Mouse (Mus musculus) limb, embryonic 10.5 days (tissue): ENCODE measurements around the gene Cenpo. TPM values are rescaled to one million over a fixed set of nuclear protein-coding genes. Genes with fewer than 3 reads are reported as not detected.
"Not testable (repeated sequence)": the region's sequence is repeated elsewhere in the genome, so short reads cannot be mapped to it uniquely, and the experiment has no call there.

Experiments used
- DNase-seq: peaks from one replicate; pipeline ENCODE4 v3.0.0-alpha.2; 2017; ENCODE audit warnings: low spot score
- H3K27ac ChIP-seq: fragments of 300-500 bp; sonication (generic); 2 replicates; pipeline ENCODE4 v1.5.1; 2016; ENCODE audit warnings: mild to moderate bottlenecking
- H3K27me3 ChIP-seq: fragments of 300-500 bp; sonication (generic); 2 replicates; pipeline ENCODE4 v1.6.1; 2016; ENCODE audit warnings: low read depth, mild to moderate bottlenecking; ENCODE audit not compliant: poor library complexity, severe bottlenecking
- H3K36me3 ChIP-seq: fragments of 300-500 bp; sonication (generic); 2 replicates; pipeline ENCODE4 v1.6.1; 2016; ENCODE audit warnings: mild to moderate bottlenecking, moderate library complexity
- H3K4me1 ChIP-seq: fragments of 300-500 bp; sonication (generic); 2 replicates; pipeline ENCODE4 v1.6.1; 2016
- H3K4me3 ChIP-seq: fragments of 300-500 bp; sonication (generic); 2 replicates; pipeline ENCODE4 v1.5.1; 2016; ENCODE audit warnings: mild to moderate bottlenecking, moderate library complexity
- H3K9me3 ChIP-seq: fragments of 300-500 bp; sonication (generic); replicated peaks from 2 replicates; pipeline ENCODE4 v1.6.1; 2016; ENCODE audit warnings: mild to moderate bottlenecking
- WGBS: fragments of 180-500 bp; shearing (Covaris S2); methylation state at CpG from one replicate; pipeline ENCODE4 v1.1.7; 2016; 5-methylcytosine and 5-hydroxymethylcytosine counted together
- polyA plus RNA-seq: library from polyadenylated mRNA; unstranded; fragments of >200 nt; fragmentation: Nextera tagmentation; extraction: Ambion mirVana; gene quantifications from 2 replicates; pipeline ENCODE4 v1.2.1, GENCODE M21; 2016

Cenpo gene
- polyA plus RNA-seq: 20.9 and 22.0 TPM in 2 replicates

DNA sequence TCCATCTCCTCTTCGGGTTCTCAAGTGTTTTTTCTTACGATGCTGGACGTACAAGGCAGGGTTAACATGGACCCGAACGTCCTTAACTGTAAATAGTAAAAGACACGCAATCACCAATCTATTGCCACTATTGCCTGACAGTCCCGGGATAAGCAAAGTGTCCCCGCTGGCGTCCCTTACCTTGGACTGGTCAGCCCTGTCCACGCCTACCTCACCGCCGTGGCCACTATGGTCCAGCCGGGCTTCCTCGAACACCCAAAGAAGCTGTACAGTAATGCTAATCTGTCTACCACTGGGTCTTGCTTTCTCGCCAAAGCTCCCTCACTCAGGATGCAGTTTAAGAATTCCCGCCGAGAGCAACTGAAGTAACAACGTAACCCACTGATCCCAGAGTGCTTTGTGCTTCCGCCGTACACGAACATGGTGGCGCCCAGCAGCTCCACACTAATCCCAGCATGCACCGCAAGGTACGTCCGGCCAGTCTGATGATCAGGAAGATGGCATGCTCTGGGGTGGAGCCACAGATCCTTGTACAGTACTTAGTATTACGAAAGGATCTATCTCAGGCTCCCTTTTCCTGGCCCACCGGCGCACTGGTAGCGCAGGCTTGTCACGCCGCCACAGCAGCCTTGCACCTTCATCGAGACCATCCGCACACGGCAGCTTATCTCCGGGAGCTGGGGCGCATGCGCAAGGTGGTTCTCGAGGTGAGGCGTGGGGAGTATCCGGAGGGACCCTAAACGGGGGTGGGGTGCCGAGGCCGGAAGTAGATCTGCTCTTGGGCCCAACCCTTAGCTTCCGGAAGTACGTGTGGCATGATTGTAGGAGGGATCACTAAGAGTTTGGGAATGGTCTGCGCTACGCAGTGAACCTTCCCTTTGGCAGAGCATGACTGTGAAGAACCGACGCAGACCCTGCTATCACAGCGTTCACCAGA, at the start of gene Cenpo, which contains the start of gene Ptrhd1:
Cenpo (minus strand) TSS at position 723 of the 937 bp plus-strand sequence.
Ptrhd1 (plus strand) TSS at position 456 of the 937 bp plus-strand sequence.
- no peaks in the 10 kb centered on the region for H3K9me3 ChIP-seq
- peaks cover 11% of the 10 kb centered on the region for H3K4me1 ChIP-seq
- H3K27ac ChIP-seq: peak within 1 kb of the TSS; percentile 94
- peak within 1 kb of the TSS; percentile 71 for H3K4me3 ChIP-seq
- H3K36me3 ChIP-seq: peaks cover 32% of the 10 kb centered on the region
- no peaks in the 10 kb centered on the region for H3K27me3 ChIP-seq
- DNase-seq: peak; percentile 95
- WGBS: under 1% methylated on average over 50 of the region's 50 CpGs

- Histone ChIP-seq H3K27ac (no peak overlapping the region), H3K4me3 (no peak overlapping the region), H3K27me3 (no peaks in the 10 kb centered on the region), H3K4me1 (no peaks in the 10 kb centered on the region), H3K36me3 (no peaks in the 10 kb centered on the region), H3K9me3 (no peaks in the 10 kb centered on the region)
- DNase-seq: no peak
- 84% methylated on average over 3 of the region's 3 CpGs for WGBS
Observed at GRCm38 (mm10) chr12:4279878-4280277, 45.8 kb upstream of the Cenpo start.

DNA sequence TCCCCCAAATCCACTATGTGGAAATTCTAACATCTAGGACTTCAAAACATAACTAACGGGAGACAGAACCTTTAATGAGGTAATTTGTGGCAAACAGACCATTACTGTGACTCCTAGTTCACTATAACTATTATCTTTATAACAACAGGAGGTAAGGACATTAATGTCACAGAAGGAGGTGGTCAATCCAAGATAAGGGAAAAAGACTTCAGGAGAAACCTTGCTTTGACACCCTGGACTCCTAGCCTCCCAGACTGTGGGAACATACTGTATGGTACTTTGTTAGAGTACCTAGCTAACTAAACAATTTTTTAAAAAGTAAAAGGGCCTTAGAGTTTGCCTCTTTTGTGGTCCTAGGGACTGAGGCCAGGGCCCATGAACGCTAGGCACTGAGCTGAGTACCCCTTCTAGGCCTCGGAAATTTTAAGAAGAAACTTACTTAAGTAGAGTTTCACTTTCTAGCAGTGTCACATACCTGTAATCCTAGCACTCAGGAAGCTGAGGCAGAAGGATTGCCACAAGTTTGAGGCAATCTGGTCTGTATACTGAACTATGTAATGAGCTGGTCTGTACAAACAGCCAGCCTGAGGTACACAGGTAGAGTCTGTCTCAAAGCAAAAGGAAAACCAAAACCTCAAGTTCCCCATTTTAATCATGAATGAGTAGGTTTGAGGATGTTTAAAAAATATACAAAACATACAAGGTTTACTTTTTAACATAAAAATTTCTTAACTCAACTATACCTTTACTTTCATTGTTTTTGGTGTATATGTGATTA, 45.1 kb upstream of the Cenpo start:
- no peaks in the 10 kb centered on the region for H3K4me1 ChIP-seq
- no peak overlapping the region for H3K4me3 ChIP-seq
- H3K27ac ChIP-seq: no peak overlapping the region
- H3K9me3 ChIP-seq: no peaks in the 10 kb centered on the region
- DNase-seq: no peak
- no peaks in the 10 kb centered on the region for H3K27me3 ChIP-seq
- 88% methylated on average over 3 of the region's 3 CpGs for WGBS
- H3K36me3 ChIP-seq: peaks cover 5% of the 10 kb centered on the region; the same call in 1 of the 2 replicates

GRCm38 (mm10) chr12:4271078-4271477, 37.0 kb upstream of the Cenpo start:
- Histone ChIP-seq H3K27ac (no peak overlapping the region), H3K36me3 (peaks cover 9% of the 10 kb centered on the region; the same call in 1 of the 2 replicates), H3K27me3 (no peaks in the 10 kb centered on the region), H3K4me3 (no peak overlapping the region), H3K4me1 (no peaks in the 10 kb centered on the region), H3K9me3 (no peaks in the 10 kb centered on the region)
- no peak for DNase-seq
- WGBS: 97% methylated on average over 6 of the region's 6 CpGs

DNA sequence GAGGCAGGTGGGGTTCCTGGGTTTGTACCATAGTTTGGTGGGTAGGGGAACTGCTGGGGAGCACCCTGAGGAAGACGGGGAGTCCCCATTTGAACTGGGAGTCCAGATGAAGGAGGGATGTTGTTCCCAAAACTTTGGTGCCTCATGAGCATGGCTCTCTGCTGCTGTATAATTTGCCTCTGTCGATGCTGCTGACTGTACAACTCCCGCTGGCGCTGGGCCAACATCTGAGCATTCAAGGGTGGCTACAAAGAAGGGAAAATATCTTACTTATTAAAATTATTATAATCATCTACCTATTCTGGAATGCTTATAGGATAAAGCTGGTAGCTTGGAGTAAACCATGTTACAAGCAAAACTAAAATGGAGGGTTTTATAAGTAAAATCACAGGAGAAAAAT, 33.7 kb upstream of the Cenpo start:
- Histone ChIP-seq H3K4me3 (no peak overlapping the region), H3K9me3 (no peaks in the 10 kb centered on the region), H3K27me3 (no peaks in the 10 kb centered on the region), H3K4me1 (no peaks in the 10 kb centered on the region), H3K36me3 (peaks cover 4% of the 10 kb centered on the region; the same call in 1 of the 2 replicates), H3K27ac (no peak overlapping the region)
- no peak for DNase-seq
- 94% methylated on average over 4 of the region's 4 CpGs for WGBS

GRCm38 (mm10) chr12:4252742-4253655, 18.9 kb upstream of the Cenpo start:
- H3K27me3 ChIP-seq: no peaks in the 10 kb centered on the region
- no peak overlapping the region for H3K27ac ChIP-seq
- H3K36me3 ChIP-seq: no peaks in the 10 kb centered on the region
- H3K4me1 ChIP-seq: no peaks in the 10 kb centered on the region
- WGBS: 92% methylated on average over 16 of the region's 16 CpGs
- H3K9me3 ChIP-seq: no peaks in the 10 kb centered on the region
- no peak overlapping the region for H3K4me3 ChIP-seq
- no peak for DNase-seq

GRCm38 (mm10) chr12:4249786-4250185, 15.7 kb upstream of the Cenpo start:
- Histone ChIP-seq H3K4me1 (no peaks in the 10 kb centered on the region), H3K9me3 (no peaks in the 10 kb centered on the region), H3K36me3 (no peaks in the 10 kb centered on the region), H3K27ac (no peak overlapping the region), H3K27me3 (no peaks in the 10 kb centered on the region), H3K4me3 (no peak overlapping the region)
- no peak for DNase-seq
- 93% methylated on average over 6 of the region's 6 CpGs for WGBS

GRCm38 (mm10) chr12:4245742-4246141, 11.6 kb upstream of the Cenpo start:
- H3K9me3 ChIP-seq: no peaks in the 10 kb centered on the region
- no peak for DNase-seq
- WGBS: 84% methylated on average over 10 of the region's 10 CpGs
- no peaks in the 10 kb centered on the region for H3K4me1 ChIP-seq
- no peak overlapping the region for H3K27ac ChIP-seq
- H3K27me3 ChIP-seq: no peaks in the 10 kb centered on the region
- no peaks in the 10 kb centered on the region for H3K36me3 ChIP-seq
- no peak overlapping the region for H3K4me3 ChIP-seq

- Histone ChIP-seq H3K4me1 (no peaks in the 10 kb centered on the region), H3K27me3 (no peaks in the 10 kb centered on the region), H3K9me3 (no peaks in the 10 kb centered on the region), H3K27ac (no peak overlapping the region), H3K36me3 (no peaks in the 10 kb centered on the region), H3K4me3 (no peak overlapping the region)
- DNase-seq: no peak
- WGBS: 87% methylated on average over 2 of the region's 2 CpGs
Observed at GRCm38 (mm10) chr12:4243805-4244204, 9.7 kb upstream of the Cenpo start.

- not testable (repeated sequence) for H3K36me3 ChIP-seq, H3K27ac ChIP-seq, H3K27me3 ChIP-seq, H3K4me1 ChIP-seq, H3K9me3 ChIP-seq, DNase-seq, H3K4me3 ChIP-seq
- 85% methylated on average over 8 of the region's 8 CpGs for WGBS
Observed at GRCm38 (mm10) chr12:4240281-4240680, 6.2 kb upstream of the Cenpo start.

DNA sequence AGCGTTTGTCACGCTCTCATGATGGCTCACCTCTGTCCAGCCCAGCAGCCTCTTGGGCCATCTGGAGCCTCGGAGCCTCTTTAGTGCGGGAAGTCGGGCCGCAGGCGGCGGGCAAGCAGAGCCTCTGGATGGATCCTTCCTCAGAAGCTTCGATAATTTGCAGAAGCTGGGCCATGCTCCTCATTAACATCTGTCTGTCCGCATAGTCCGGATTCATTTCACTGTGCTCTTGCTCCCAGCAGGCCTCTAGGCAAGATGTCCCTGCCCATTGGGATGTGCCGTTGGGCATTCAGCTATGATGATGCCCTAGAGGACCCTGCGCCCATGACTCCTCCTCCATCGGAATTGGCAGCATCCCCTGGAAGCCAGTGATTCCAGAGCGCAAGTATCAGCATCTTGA, 3.4 kb upstream of the Cenpo start:
- Histone ChIP-seq H3K27ac (no peak overlapping the region), H3K36me3 (0 out of 2 replicates have a peak, but pooled peaks cover 5% of the 10 kb centered on the region), H3K9me3 (no peaks in the 10 kb centered on the region), H3K27me3 (no peaks in the 10 kb centered on the region), H3K4me3 (no peak overlapping the region), H3K4me1 (peaks cover 8% of the 10 kb centered on the region)
- WGBS: 92% methylated on average over 15 of the region's 15 CpGs
- no peak for DNase-seq

GRCm38 (mm10) chr12:4232777-4233176, 1.3 kb downstream of the Cenpo start:
- Histone ChIP-seq H3K4me3 (peak overlapping the region; percentile 71), H3K27ac (no peak overlapping the region), H3K27me3 (no peaks in the 10 kb centered on the region), H3K4me1 (peaks cover 11% of the 10 kb centered on the region), H3K36me3 (peaks cover 37% of the 10 kb centered on the region), H3K9me3 (no peaks in the 10 kb centered on the region)
- no peak for DNase-seq
- 65% methylated on average over 4 of the region's 4 CpGs for WGBS
